Mouse (Mus musculus) urinary bladder, postnatal 25 days (tissue): Measurements from ENCODE around the gene Hepacam.
A peak's percentile ranks its signal among the peaks of the same experiment; 100 is the strongest.

Experiments used
- DNase-seq: peaks from one replicate; pipeline ENCODE4 v3.0.0; 2022; ENCODE audit warnings: low spot score

Gene Hepacam

DNA sequence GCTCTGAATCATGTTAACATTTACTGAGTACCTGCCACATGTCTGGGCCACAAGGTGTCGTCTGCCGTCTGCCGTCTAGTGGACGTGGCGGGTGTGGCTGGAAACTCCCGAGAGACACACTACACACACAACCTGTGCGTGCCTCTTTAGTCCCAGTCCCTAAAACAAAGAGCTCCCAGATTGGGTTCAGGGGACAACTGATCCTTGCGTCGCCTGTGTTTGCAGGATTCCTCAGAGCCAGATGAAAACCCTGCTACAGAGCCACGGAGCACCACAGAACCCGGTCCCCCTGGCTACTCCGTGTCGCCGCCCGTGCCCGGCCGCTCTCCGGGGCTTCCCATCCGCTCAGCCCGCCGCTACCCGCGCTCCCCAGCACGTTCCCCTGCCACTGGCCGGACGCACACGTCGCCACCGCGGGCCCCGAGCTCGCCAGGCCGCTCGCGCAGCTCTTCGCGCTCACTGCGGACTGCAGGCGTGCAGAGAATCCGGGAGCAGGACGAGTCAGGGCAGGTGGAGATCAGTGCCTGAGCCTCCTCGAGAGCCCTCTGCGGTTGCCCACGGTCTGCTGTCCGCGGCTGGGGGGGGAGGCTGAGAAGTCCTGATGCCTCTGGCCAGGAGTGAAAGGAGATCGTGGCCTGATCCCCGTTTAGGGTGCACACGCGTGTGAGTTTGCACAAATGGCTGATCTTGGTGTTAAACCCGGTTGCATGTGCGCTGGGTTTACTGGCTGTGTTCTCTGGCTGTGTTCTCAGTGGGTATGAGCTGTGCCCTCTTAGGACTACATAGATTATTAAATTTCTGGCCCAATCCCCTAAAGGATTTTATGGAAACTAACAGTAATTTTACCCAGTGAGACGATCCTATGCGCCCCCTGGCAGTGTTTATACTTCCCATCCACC lies 17.4 kb downstream of the Hepacam start:
- DNase-seq, result peak; percentile 23

DNA sequence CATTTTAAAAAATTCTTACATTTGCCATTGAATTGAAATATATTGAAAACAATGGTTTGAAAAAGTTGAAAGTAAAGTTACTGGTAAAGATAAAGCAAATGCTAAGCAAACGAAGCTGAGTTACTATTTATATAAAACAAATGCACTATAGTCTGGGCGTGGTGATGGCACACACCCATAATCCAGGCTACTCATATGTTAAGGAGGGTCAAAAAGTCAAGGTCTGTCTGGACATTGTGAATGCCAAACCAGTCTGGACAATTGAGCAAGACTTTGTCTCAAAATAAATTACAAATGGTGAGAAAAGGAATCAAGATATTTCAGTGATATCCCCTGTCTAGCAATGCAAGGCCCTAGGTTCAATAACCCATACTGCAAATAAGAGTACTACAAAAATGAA lies 23.7 kb downstream of the Hepacam start:
- DNase-seq, result no peak

GRCm38 (mm10) chr9:37392071-37392470 lies 24.9 kb downstream of the Hepacam start:
- DNase-seq, result no peak

DNA sequence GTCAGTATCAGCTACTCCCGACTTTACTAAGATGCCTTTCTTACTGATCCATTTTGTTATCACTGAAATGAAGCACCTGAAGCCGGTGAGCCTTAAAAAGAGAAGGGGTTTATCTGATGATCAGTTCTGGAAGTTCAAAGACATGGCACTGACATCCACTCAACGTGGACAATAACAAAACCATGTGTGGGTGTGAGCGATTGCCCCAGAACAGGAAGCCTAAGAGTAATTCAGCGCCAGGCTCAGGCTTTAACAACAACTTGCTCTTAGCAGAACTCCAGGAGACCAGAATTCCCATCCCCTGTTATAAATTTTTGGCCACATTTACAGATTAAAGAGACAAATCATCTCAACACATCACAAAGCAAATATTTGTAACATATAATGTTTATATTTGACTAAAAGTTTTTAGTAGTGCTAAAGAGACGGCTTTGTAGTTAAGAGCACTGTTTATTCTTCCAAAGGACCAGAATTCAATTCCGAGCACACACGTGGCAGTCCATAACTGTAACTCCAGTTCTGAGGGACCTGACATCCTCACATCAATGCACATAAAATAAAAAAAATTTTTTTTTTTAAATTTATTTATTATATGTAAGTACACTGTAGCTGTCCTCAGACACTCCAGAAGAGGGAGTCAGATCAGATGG lies 26.5 kb downstream of the Hepacam start:
- DNase-seq, result no peak

DNA sequence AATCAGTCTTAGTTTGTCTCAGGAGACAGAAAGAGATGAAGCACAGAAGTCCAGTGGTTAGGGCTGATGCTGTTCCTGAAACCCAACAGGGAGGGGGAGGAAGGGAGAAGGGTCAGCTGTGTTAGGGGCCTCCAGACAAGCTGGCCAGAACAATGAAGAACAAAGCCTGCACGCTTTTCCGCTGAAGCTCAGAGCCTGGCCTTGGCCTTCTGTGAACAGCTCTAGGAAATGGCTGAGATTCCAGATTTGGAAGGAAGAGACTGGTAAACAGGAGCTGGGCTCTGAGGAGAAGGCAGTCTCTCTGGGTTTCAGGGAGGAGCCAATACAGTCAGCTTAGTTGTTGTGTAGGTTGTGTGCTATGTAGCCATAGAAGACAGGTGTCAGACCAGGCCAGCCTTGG lies 33.4 kb downstream of the Hepacam start:
- no peak for DNase-seq

GRCm38 (mm10) chr9:37401802-37402201 lies 34.7 kb downstream of the Hepacam start, which contains the start of gene Robo4:
Robo4 (plus strand) TSS chr9:37401897.
- DNase-seq, result no peak

GRCm38 (mm10) chr9:37402501-37402900 lies 35.4 kb downstream of the Hepacam start:
- no peak for DNase-seq

- DNase-seq, result no peak
Measured at GRCm38 (mm10) chr9:37403011-37403410, 35.9 kb downstream of the Hepacam start.

GRCm38 (mm10) chr9:37406372-37406771 lies 39.2 kb downstream of the Hepacam start:
- no peak for DNase-seq

DNA sequence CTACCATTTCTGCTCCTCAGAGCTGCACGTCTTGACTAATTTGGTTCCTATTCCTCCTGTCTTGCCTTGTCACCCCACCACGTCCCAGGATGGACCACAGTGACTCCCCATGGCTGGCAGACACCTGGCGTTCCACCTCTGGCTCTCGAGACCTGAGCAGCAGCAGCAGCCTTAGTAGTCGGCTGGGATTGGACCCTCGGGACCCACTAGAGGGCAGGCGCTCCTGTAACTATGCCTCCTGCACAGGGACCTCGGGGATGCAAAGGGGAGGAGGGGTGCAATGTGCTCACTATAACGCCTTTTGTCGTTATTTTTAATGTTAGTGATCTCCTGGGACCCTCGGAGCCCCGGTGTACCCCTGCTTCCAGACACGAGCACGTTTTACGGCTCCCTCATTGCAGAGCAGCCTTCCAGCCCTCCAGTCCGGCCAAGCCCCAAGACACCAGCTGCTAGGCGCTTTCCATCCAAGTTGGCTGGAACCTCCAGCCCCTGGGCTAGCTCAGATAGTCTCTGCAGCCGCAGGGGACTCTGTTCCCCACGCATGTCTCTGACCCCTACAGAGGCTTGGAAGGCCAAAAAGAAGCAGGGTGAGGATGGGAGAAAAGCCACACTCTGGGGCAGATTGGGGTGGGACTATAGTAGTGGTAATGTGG lies 40.8 kb downstream of the Hepacam start:
- no peak for DNase-seq

GRCm38 (mm10) chr9:37409698-37410445 lies 42.7 kb downstream of the Hepacam start:
- DNase-seq, result no peak

DNA sequence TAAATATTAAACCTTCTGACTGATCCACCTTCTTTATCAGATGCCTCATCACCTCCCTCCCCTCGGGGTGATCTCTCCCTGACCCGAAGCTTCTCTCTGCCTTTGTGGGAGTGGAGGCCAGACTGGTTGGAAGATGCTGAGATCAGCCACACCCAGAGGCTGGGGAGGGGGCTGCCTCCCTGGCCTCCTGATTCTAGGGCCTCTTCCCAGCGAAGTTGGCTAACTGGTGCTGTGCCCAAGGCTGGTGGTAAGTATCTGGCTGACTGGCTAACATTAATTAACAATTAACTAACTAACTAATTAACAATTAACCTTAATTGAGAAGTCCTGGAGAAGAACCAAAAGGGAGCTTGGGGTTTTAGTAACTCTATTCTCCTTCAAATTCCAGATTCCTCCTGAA lies 45.8 kb downstream of the Hepacam start:
- DNase-seq, result no peak

DNA sequence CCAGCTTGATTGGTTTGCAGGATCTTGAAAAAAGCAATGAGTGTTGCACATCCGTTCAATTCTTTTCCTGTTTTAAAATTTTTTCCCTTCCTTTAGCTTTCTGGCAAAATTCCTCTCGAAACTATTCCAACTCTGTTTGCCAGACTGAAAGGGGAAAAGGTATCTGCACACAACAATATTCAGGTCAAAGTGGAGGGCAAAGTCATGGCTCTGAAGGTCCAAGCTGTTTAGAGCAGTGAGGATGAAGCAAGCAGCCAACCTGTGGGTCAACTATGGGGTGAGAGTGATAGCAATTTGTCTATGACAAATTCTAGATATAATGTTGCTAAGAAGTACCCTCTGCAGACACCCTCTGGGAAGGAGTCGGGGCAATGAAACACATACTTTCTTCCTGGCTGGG lies 47.5 kb downstream of the Hepacam start:
- DNase-seq, result no peak

GRCm38 (mm10) chr9:37418791-37419190 lies 51.6 kb downstream of the Hepacam start:
- no peak for DNase-seq

DNA sequence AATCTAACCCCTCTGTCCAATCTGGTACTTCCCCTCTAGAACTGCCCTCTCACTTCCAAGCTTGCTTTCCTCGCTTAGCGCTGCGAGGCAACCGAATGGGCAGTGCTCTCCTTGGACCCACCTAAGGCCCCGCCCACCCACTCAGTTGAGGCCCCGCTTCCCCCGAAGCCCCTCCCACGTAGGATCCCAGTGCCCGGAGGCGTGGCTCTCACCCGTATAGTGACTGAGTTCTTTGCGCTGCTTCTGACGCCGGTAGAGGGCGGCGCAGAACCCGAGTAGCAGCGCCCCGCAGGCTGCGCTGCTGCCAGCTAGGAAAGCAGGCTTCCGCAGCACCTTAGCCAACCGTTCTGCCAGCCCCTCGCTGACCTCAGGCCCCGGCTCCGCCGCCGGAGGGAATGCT lies 53.5 kb downstream of the Hepacam start:
- peak; percentile 60 for DNase-seq

GRCm38 (mm10) chr9:37421239-37421638 lies 54.1 kb downstream of the Hepacam start:
- peak; percentile 21 for DNase-seq

- no peak for DNase-seq
Measured at GRCm38 (mm10) chr9:37429326-37429725, 62.2 kb downstream of the Hepacam start.

GRCm38 (mm10) chr9:37430582-37430981 lies 63.4 kb downstream of the Hepacam start:
- peak; percentile 80 for DNase-seq

DNA sequence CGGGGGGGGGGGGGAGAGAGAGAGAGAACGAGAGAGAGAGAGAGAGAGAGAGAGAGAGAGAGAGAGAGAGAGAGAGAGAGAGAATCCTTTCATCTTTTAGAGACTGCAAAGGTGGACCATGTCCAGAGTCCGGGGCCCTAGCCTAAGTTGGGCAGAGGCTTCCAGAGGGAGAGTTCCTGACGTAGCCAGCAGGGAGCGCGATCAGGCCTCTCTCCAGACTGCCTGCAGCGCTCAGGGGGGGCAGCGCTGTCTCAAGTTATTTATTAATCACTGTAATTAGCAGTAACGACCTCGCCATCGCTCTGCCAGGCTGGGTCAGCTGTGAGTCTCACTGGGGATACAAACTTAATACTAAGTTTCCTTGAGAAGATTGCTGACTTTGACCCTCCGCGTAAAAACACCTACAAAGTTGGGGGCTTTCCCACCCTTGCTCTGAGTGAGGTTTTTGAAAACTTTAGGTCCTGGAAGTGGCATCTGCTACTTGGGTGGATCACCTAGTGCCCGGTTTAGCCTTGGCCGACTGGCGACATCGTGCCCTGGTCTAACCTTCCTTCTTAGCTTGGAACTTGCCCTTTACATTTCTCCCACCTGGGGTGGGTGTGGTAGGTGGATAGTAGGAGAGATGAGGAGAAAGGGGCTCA lies 65.0 kb downstream of the Hepacam start:
- DNase-seq, result peak; percentile 35

GRCm38 (mm10) chr9:37432720-37433421 lies 65.7 kb downstream of the Hepacam start, which contains the start of gene Robo3:
Robo3 (minus strand) TSS chr9:37433246.
- DNase-seq, result no peak
